Mouse (Mus musculus) heart, adult 2 months (tissue): ENCODE measurements around the gene Foxf1. TPM values are rescaled to one million over a fixed set of nuclear protein-coding genes. Genes with fewer than 3 reads are reported as not detected.
A peak's percentile ranks its signal among the peaks of the same experiment; 100 is the strongest.

Source experiments
- DNase-seq, 2 experiments: peaks; one replicate each; pipeline ENCODE4 v3.0.0; 2021
- H3K27ac ChIP-seq: fragments of 200-600 bp; 2 replicates; pipeline ENCODE4 v1.8.1; 2022
- H3K27me3 ChIP-seq: fragments of 200-500 bp; 2 replicates; pipeline ENCODE4 v1.6.1; 2012; ENCODE audit warnings: mild to moderate bottlenecking, low read length, inconsistent platforms, mixed read lengths; ENCODE audit not compliant: control insufficient read depth, insufficient read depth
- H3K36me3 ChIP-seq: fragments of 200-500 bp; 2 replicates; pipeline ENCODE4 v1.6.1; 2012; ENCODE audit warnings: low read length, inconsistent platforms; ENCODE audit not compliant: control insufficient read depth, insufficient read depth
- H3K4me1 ChIP-seq: fragments of 200-500 bp; 2 replicates; pipeline ENCODE4 v1.6.1; 2011; ENCODE audit warnings: low read length; ENCODE audit not compliant: control insufficient read depth, insufficient read depth
- H3K4me3 ChIP-seq: fragments of 200-600 bp; 2 replicates; pipeline ENCODE4 v1.8.1; 2022
- H3K79me2 ChIP-seq: fragments of 200-500 bp; replicated peaks from 2 replicates; pipeline ENCODE4 v1.6.1; 2012; ENCODE audit warnings: mild to moderate bottlenecking, inconsistent platforms, low read length, moderate library complexity, mixed read lengths; ENCODE audit not compliant: control insufficient read depth, insufficient read depth
- H3K9ac ChIP-seq: fragments of 200-500 bp; 2 replicates; pipeline ENCODE4 v1.6.1; 2012; ENCODE audit warnings: low read depth, mild to moderate bottlenecking, control low read depth, inconsistent platforms, low read length, mixed read lengths
- CTCF ChIP-seq: fragments of 200-600 bp; IDR thresholded peaks from 2 replicates; pipeline ENCODE4 v1.8.1; 2022; ENCODE audit warnings: antibody characterized with exemption, mild to moderate bottlenecking, moderate library complexity
- EP300 ChIP-seq: fragments of 200-500 bp; IDR thresholded peaks from 2 replicates; pipeline ENCODE4 v1.6.1; 2011; ENCODE audit warnings: low read depth, low read length, control low read depth; ENCODE audit not compliant: insufficient read depth
- POLR2A ChIP-seq: fragments of 200-500 bp; IDR thresholded peaks from 2 replicates; pipeline ENCODE4 v1.6.1; 2011; ENCODE audit warnings: mild to moderate bottlenecking, low read depth, low read length, control low read depth; ENCODE audit not compliant: insufficient read depth
- WGBS: fragments of 180-500 bp; shearing (Covaris S2); methylation state at CpG from one replicate; pipeline ENCODE4 v1.1.7; 2018; 5-methylcytosine and 5-hydroxymethylcytosine counted together
- intact Hi-C: fragments of 180-260 bp; cut with DNase I; formaldehyde crosslinking; loops from one replicate; pipeline ENCODE4 v1.15.1; 2025
- polyA plus RNA-seq: library from polyadenylated mRNA; depleted of rRNA; stranded (reverse); fragments of >200 nt; gene quantifications from 2 replicates; pipeline ENCODE4 v1.2.3, GENCODE M21; 2012
- total RNA-seq, 2 experiments: library from RNA; stranded (reverse); gene quantifications; 2 replicates each; pipeline ENCODE4 v1.2.3; 2021

The Foxf1 gene
- total and polyA plus RNA-seq, 3 experiments, result 0.13 to 1.2 (median 0.43) TPM

GRCm38 (mm10) chr8:121104049-121104818 lies 20.0 kb downstream of the Foxf1 start:
- intact Hi-C loops, result no loop called here
- H3K9ac ChIP-seq, result no peak overlapping the region
- no peaks in the 10 kb centered on the region for H3K4me1 ChIP-seq
- no peak overlapping the region for H3K4me3 ChIP-seq
- DNase-seq, result peak; percentile 72 to 81
- no peaks in the 10 kb centered on the region for H3K36me3 ChIP-seq
- no peaks in the 10 kb centered on the region for H3K79me2 ChIP-seq
- 0 out of 2 replicates have a peak, but pooled peaks have one; percentile 47 for TF ChIP-seq EP300
- peak; percentile 100; the same call in 1 of the 2 replicates for TF ChIP-seq CTCF
- TF ChIP-seq POLR2A, result no peak
- WGBS, result 46% methylated on average over 17 of the region's 17 CpGs
- no peak overlapping the region for H3K27ac ChIP-seq
- H3K27me3 ChIP-seq, result no peaks in the 10 kb centered on the region

- H3K9ac ChIP-seq, result peak within 1 kb of the TSS; percentile 88
- WGBS, result 1% methylated on average over 75 of the region's 75 CpGs
- peak; percentile 99 for DNase-seq
- intact Hi-C loops, result no loop called here
- no peaks in the 10 kb centered on the region for H3K4me1 ChIP-seq
- no peaks in the 10 kb centered on the region for H3K36me3 ChIP-seq
- TF ChIP-seq CTCF, result peak; percentile 29
- TF ChIP-seq EP300, result peak; percentile 43; the same call in 1 of the 2 replicates
- TF ChIP-seq POLR2A, result peak; percentile 99
- peak within 1 kb of the TSS; percentile 86 for H3K27ac ChIP-seq
- H3K79me2 ChIP-seq, result no peaks in the 10 kb centered on the region
- H3K4me3 ChIP-seq, result peak within 1 kb of the TSS; percentile 97
- H3K27me3 ChIP-seq, result no peaks in the 10 kb centered on the region
These were observed 23.8 kb downstream of the Foxf1 start, which contains the start of gene Mthfsd for GRCm38 (mm10) chr8:121107668-121108656. Mthfsd (minus strand) TSS chr8:121108392.

- Histone ChIP-seq H3K27me3 (no peaks in the 10 kb centered on the region), H3K27ac (peak overlapping the region; percentile 86), H3K9ac (peak overlapping the region; percentile 63), H3K4me1 (no peaks in the 10 kb centered on the region), H3K36me3 (no peaks in the 10 kb centered on the region), H3K79me2 (no peaks in the 10 kb centered on the region), H3K4me3 (peak overlapping the region; percentile 97)
- TF ChIP-seq CTCF (no peak), POLR2A (no peak), EP300 (no peak)
- intact Hi-C loops, result no loop called here
- 13% methylated on average over 5 of the region's 5 CpGs for WGBS
- DNase-seq, result no peak
These were observed 24.5 kb downstream of the Foxf1 start for GRCm38 (mm10) chr8:121108657-121109056.

GRCm38 (mm10) chr8:121111145-121111907 lies 27.1 kb downstream of the Foxf1 start:
- DNase-seq, result no peak
- no peaks in the 10 kb centered on the region for H3K79me2 ChIP-seq
- intact Hi-C loops, result no loop called here
- no peak overlapping the region for H3K9ac ChIP-seq
- H3K36me3 ChIP-seq, result no peaks in the 10 kb centered on the region
- H3K27ac ChIP-seq, result no peak overlapping the region
- TF ChIP-seq POLR2A (no peak), CTCF (no peak), EP300 (no peak)
- H3K27me3 ChIP-seq, result peaks cover 4% of the 10 kb centered on the region; the same call in 1 of the 2 replicates
- WGBS, result 41% methylated on average over 7 of the region's 7 CpGs
- H3K4me3 ChIP-seq, result no peak overlapping the region
- no peaks in the 10 kb centered on the region; the same call in 1 of the 2 replicates for H3K4me1 ChIP-seq

- under 1% methylated on average over 21 of the region's 21 CpGs for WGBS
- peaks cover 18% of the 10 kb centered on the region for H3K27me3 ChIP-seq
These were observed 29.1 kb downstream of the Foxf1 start for GRCm38 (mm10) chr8:121113261-121113660.

More at GRCm38 (mm10) chr8:121113261-121113660, 29.1 kb downstream of the Foxf1 start:
- H3K27ac ChIP-seq, result no peak overlapping the region
- TF ChIP-seq CTCF (peak; percentile 100), EP300 (peak; percentile 98), POLR2A (no peak)
- H3K9ac ChIP-seq, result no peak overlapping the region
- no peaks in the 10 kb centered on the region; the same call in 1 of the 2 replicates for H3K4me1 ChIP-seq
- no peaks in the 10 kb centered on the region for H3K79me2 ChIP-seq
- no peak overlapping the region for H3K4me3 ChIP-seq
- no peaks in the 10 kb centered on the region for H3K36me3 ChIP-seq
- intact Hi-C loops, result loop anchor here (1.0 kb wide), 3 partner anchors 116 to 400 kb away; no protein-coding TSS in a partner anchor
- peak; percentile 94 to 99 for DNase-seq
